Mouse (Mus musculus) liver, embryonic 14.5 days (tissue): Measurements from ENCODE around the gene Osmr.

Source experiments
- CTCF ChIP-seq: IDR thresholded peaks from 2 replicates; pipeline ENCODE4 v1.5.1; 2016; ENCODE audit warnings: antibody characterized with exemption, low read depth, control low read depth
- EP300 ChIP-seq: IDR thresholded peaks from 2 replicates; pipeline ENCODE4 v1.6.1; 2016; ENCODE audit warnings: antibody characterized with exemption, low read depth

GRCm38 (mm10) chr15:6786212-6786611 is 88.6 kb downstream of the Osmr start:
- no peak for TF ChIP-seq EP300
- no peak for TF ChIP-seq CTCF
